Mouse (Mus musculus): ENCODE results near the gene Sec24a. TPM values are rescaled to one million over a fixed set of nuclear protein-coding genes. Genes with fewer than 3 reads are reported as not detected.

Gene Sec24a
- polyA plus RNA-seq, 1 experiment from 2014 or later = 8.4 TPM

DNA sequence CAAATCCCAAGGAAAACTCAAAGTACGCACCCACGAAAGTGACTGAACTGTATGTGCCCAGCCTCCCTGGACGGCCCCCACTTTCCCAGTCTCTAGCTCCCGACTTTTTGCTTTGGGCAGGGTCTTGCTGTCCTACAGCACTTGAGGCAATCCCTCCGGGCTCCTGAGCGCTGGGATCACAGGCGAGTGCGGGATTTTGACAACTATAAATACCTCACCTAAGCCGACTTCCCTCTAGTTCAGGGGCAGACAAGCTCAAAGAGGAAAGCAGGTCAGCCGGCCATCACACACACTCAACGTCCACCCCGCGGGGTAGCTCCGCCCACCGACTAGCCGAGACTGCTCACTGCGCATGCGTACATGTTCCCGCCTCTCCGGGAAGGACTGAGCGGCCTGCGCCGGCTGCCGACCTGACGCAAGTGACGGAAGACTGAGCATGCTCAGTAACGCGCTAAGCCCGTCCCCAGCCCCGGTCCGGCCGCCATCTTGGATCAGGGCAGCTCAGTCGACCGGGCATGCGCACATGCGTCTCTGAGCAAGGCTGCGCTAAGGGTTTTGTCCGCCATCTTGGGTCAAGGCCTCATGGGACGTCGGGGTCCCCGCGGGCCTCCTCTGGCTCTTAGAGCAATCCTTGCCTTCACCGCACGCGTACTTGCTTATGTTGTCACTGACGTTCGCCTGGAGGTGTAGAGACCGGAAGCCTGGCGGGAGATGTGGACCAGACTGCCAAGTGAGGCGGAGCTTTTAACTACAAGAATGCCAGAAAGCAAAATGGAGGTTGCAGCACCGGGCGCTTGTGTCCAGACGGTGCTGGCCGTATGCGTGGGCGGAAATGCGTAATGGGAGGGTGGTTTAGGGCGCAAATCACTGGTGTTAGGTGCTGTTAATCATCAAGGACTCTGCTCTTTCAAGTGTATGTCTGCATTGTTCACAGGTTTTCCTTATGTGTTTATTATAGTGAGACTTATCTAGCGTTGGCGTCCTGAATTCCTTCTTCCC, 74.8 kb downstream of the Sec24a start, which contains the start of gene 0610009B22Rik:
Gene 0610009B22Rik (minus strand): TSS at position 545 of the 999 bp plus-strand sequence.
- Histone ChIP-seq H3K27me3 (ENCODE audit: control insufficient read depth, insufficient read depth, low read length) (no peaks in the 10 kb centered on the region), H3K27ac (replicated peaks) (peak within 1 kb of the TSS; percentile 100), H3K4me3 (ENCODE audit: low read depth, low read length) (peak within 1 kb of the TSS; percentile 70), H3K4me2 (replicated peaks; ENCODE audit: low read depth) (peak within 1 kb of the TSS; percentile 85), H3K36me3 (ENCODE audit: control insufficient read depth, insufficient read depth, low read length) (no peaks in the 10 kb centered on the region; the same call in 1 of the 2 replicates), H3K9me3 (ENCODE audit: control insufficient read depth, low read length) (no peaks in the 10 kb centered on the region), H3K4me1 (replicated peaks; ENCODE audit: control insufficient read depth, insufficient read depth) (peaks cover 3% of the 10 kb centered on the region; the same call in 1 of the 2 replicates), H3K9ac (ENCODE audit: low read length) (peak within 1 kb of the TSS; percentile 87)
- DNase-seq (ENCODE audit: low spot score) (peak; percentile 100), ATAC-seq (ENCODE audit: low FRiP score, low TSS enrichment) (peak; percentile 98)
- whole genome bisulfite sequencing = under 1% methylated on average over 60 of the region's 60 CpGs
- no peak for TF ChIP-seq CTCF (IDR thresholded peaks at IDR 0.05; ENCODE audit: low read depth)
- no peak for TF ChIP-seq EP300 (optimal IDR thresholded peaks at IDR 0.05)

DNA sequence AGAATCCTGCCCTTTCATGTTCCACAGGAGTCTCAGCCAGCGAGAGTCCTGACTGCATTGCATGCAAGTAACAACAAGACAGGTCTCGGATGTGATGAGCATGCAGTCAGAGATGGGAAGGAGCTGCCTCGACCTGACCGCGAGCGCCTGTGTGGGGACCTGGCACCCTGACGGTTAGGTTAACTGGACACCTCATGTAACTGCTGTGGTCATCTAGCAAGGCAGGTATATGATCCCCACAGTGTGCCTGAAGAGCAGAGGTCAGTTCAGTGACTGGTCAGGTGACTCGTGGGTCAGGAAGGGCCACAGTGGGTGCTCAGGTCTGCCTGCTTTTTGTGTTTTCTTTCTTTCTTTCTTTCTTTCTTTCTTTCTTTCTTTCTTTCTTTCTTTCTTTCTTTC, 81.5 kb downstream of the Sec24a start:
- TF ChIP-seq CTCF (IDR thresholded peaks at IDR 0.05; ENCODE audit: low read depth) (no peak), EP300 (optimal IDR thresholded peaks at IDR 0.05) (no peak)
- DNase-seq (ENCODE audit: low spot score) = no peak
- H3K9me3 ChIP-seq (ENCODE audit: control insufficient read depth, low read length) = no peaks in the 10 kb centered on the region
- no peaks in the 10 kb centered on the region; the same call in 1 of the 2 replicates for H3K36me3 ChIP-seq (ENCODE audit: control insufficient read depth, insufficient read depth, low read length)
- H3K9ac ChIP-seq (ENCODE audit: low read length) = no peak overlapping the region
- ATAC-seq (ENCODE audit: low FRiP score, low TSS enrichment) = no peak
- WGBS = 42% methylated on average over 8 of the region's 8 CpGs
- no peaks in the 10 kb centered on the region for H3K4me1 ChIP-seq (replicated peaks; ENCODE audit: control insufficient read depth, insufficient read depth)
- H3K27me3 ChIP-seq (ENCODE audit: control insufficient read depth, insufficient read depth, low read length) = no peaks in the 10 kb centered on the region
- no peak overlapping the region for H3K4me3 ChIP-seq (ENCODE audit: low read depth, low read length)
- no peak overlapping the region for H3K27ac ChIP-seq (replicated peaks)
- H3K4me2 ChIP-seq (replicated peaks; ENCODE audit: low read depth) = no peak overlapping the region

DNA sequence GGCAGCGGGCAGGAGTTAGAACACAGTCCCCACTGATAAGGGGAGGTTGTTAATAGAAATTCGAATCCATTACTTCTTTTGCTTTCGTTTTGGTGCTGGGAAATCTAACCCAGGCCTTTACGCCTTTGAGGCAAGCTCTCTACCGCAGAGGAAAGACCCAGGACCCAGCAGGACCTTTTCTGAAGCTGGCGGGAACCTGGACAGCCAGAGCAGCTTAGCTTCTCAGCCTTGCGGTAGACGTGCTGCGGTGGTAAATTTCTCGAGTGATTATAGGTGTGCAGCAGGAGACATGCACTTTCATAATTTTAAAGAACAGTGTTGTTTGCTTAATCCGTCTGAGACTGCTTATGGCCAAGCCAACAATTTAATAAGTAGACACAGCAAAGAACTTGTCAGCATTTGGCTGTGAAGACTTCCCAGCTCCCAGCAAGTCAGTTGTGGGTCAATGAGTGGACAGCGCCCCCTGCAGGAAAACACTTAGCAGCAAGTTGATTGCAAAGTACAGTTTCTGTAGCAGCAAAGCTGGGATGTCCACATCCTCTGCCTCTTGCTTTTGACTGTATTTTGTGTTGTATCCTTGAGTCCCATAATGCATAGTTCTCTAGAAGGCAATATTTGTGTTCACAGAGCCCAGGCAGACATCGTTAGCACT, 82.0 kb downstream of the Sec24a start:
- no peak overlapping the region for H3K27ac ChIP-seq (replicated peaks)
- 32% methylated on average over 13 of the region's 13 CpGs for WGBS
- TF ChIP-seq CTCF (IDR thresholded peaks at IDR 0.05; ENCODE audit: low read depth) (peak; percentile 99), EP300 (optimal IDR thresholded peaks at IDR 0.05) (no peak)
- no peak overlapping the region for H3K4me3 ChIP-seq (ENCODE audit: low read depth, low read length)
- ATAC-seq (ENCODE audit: low FRiP score, low TSS enrichment) (peak; percentile 74), DNase-seq (ENCODE audit: low spot score) (peak; percentile 90)
- H3K9ac ChIP-seq (ENCODE audit: low read length) = no peak overlapping the region
- peak overlapping the region; percentile 35; the same call in 1 of the 2 replicates for H3K4me2 ChIP-seq (replicated peaks; ENCODE audit: low read depth)
- no peaks in the 10 kb centered on the region; the same call in 1 of the 2 replicates for H3K36me3 ChIP-seq (ENCODE audit: control insufficient read depth, insufficient read depth, low read length)
- H3K4me1 ChIP-seq (replicated peaks; ENCODE audit: control insufficient read depth, insufficient read depth) = no peaks in the 10 kb centered on the region
- H3K27me3 ChIP-seq (ENCODE audit: control insufficient read depth, insufficient read depth, low read length) = no peaks in the 10 kb centered on the region
- no peaks in the 10 kb centered on the region for H3K9me3 ChIP-seq (ENCODE audit: control insufficient read depth, low read length)

DNA sequence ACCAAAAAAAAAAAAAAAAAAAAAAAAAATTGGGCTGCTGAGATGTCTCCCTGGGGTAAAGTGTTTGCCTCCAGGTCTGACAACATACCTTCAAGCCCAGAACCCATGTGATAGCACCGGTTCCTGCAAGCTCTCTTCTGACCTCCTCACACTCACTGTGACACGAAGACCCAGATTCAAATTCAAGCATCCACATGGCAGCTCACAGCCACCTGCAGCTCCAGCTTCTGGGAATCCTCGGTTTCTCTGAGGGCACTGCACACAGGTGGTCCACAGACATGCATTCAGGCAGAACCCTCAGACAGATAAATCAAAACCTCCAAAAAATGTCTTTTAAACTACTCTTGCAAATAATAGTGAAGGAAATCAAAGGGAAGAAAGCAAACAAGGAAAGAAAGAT, 84.0 kb downstream of the Sec24a start:
- Histone ChIP-seq H3K36me3 (ENCODE audit: control insufficient read depth, insufficient read depth, low read length) (no peaks in the 10 kb centered on the region), H3K27me3 (ENCODE audit: control insufficient read depth, insufficient read depth, low read length) (no peaks in the 10 kb centered on the region), H3K9me3 (ENCODE audit: control insufficient read depth, low read length) (no peaks in the 10 kb centered on the region), H3K27ac (replicated peaks) (no peak overlapping the region), H3K9ac (ENCODE audit: low read length) (no peak overlapping the region), H3K4me2 (replicated peaks; ENCODE audit: low read depth) (no peak overlapping the region), H3K4me1 (replicated peaks; ENCODE audit: control insufficient read depth, insufficient read depth) (no peaks in the 10 kb centered on the region), H3K4me3 (ENCODE audit: low read depth, low read length) (no peak overlapping the region)
- DNase-seq (ENCODE audit: low spot score) (no peak), ATAC-seq (ENCODE audit: low FRiP score, low TSS enrichment) (no peak)
- 60% methylated on average over 3 of the region's 3 CpGs for WGBS
- TF ChIP-seq EP300 (optimal IDR thresholded peaks at IDR 0.05) (no peak), CTCF (IDR thresholded peaks at IDR 0.05; ENCODE audit: low read depth) (no peak)

DNA sequence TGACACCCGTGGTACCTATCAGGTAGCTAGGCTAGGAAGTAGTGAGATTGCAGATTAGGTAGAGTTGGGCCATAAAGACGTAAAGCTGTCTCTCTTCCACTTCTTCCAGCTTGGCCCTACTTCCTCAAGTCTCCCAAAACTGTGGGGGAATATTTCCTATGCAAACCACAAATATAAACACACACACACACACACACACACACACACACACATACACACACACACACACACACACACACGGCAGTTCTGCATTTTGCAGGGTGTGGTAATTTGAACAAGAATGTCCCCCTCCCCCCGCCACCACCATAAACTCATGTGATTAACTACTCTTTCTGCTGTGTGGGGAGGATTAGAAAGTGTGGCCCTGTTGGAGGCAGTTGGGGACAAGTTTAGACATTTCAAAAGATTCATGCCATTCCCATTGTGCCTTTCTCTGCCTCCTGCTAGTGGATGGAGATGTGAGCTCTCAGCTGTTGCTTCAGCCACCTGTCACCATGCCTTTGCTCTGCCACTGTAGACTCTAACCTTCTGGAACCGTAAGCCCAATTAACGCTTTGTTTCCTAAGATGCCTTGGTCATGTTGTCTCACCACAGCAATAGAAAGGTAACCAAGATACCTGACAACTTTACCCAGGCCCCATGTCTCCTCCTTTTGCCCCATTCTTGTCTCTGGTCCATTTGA, 85.6 kb downstream of the Sec24a start:
- H3K4me3 ChIP-seq (ENCODE audit: low read depth, low read length) = no peak overlapping the region
- WGBS = 58% methylated on average over 6 of the region's 6 CpGs

More for the DNA sequence above, 85.6 kb downstream of the Sec24a start:
- DNase-seq (ENCODE audit: low spot score) (no peak), ATAC-seq (ENCODE audit: low FRiP score, low TSS enrichment) (no peak)
- no peak overlapping the region for H3K9ac ChIP-seq (ENCODE audit: low read length)
- no peaks in the 10 kb centered on the region for H3K36me3 ChIP-seq (ENCODE audit: control insufficient read depth, insufficient read depth, low read length)
- H3K27me3 ChIP-seq (ENCODE audit: control insufficient read depth, insufficient read depth, low read length) = no peaks in the 10 kb centered on the region
- H3K9me3 ChIP-seq (ENCODE audit: control insufficient read depth, low read length) = no peaks in the 10 kb centered on the region
- H3K27ac ChIP-seq (replicated peaks) = no peak overlapping the region
- H3K4me2 ChIP-seq (replicated peaks; ENCODE audit: low read depth) = no peak overlapping the region
- TF ChIP-seq CTCF (IDR thresholded peaks at IDR 0.05; ENCODE audit: low read depth) (no peak), EP300 (optimal IDR thresholded peaks at IDR 0.05) (no peak)
- no peaks in the 10 kb centered on the region for H3K4me1 ChIP-seq (replicated peaks; ENCODE audit: control insufficient read depth, insufficient read depth)

Measured in stomach, postnatal 0 days (tissue).